Mouse (Mus musculus): ENCODE measurements around the gene Hmcn1. TPM values are rescaled to one million over a fixed set of nuclear protein-coding genes. Genes with fewer than 3 reads are reported as not detected.

The Hmcn1 gene
- total and polyA plus RNA-seq, 3 experiments = 11.9 to 23.5 (median 13.7) TPM

GRCm38 (mm10) chr1:150711438-150711837 lies 281.8 kb downstream of the Hmcn1 start:
- no peak overlapping the region for H3K9ac ChIP-seq (ENCODE audit: low read depth, low read length)
- WGBS = 41% methylated on average over 5 of the region's 5 CpGs
- no peak for TF ChIP-seq CTCF (IDR thresholded peaks at IDR 0.05)
- TF ChIP-seq EP300 (IDR thresholded peaks at IDR 0.05; ENCODE audit: insufficient read depth, low read depth, low read length) = no peak
- no peak for TF ChIP-seq POLR2A (IDR thresholded peaks at IDR 0.05; ENCODE audit: insufficient read depth, low read depth, low read length)

DNA sequence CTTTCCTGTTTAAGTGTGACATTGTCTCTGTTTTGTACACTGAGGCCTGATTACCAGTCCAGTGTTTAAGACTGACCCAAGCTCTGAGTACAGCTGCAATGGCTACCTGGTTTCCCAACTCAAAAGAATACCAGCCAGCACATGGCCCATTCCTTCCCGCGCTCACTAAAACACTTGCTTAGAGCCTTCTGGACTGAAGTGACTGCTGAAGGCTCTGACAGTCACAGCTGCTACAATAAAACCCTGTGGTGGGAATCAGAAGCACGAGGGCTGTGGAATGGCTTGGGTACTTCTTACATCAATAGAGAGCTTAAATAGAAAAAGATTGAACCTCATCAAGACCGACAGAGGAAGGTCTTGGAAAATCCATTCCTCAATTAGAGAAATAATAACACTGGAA lies 286.7 kb downstream of the Hmcn1 start:
- Histone ChIP-seq H3K9ac (ENCODE audit: low read depth, low read length) (no peak overlapping the region), H3K4me1 (ENCODE audit: control insufficient read depth, insufficient read depth, low read length) (no peaks in the 10 kb centered on the region), H3K27me3 (ENCODE audit: control insufficient read depth, insufficient read depth, low read length) (no peaks in the 10 kb centered on the region), H3K79me2 (replicated peaks; ENCODE audit: control insufficient read depth, insufficient read depth, low read length) (no peaks in the 10 kb centered on the region), H3K27ac (no peak overlapping the region), H3K4me3 (no peak overlapping the region), H3K36me3 (ENCODE audit: control insufficient read depth, insufficient read depth, low read length) (no peaks in the 10 kb centered on the region; the same call in 1 of the 2 replicates)
- WGBS = 90% methylated on average over 4 of the region's 4 CpGs
- TF ChIP-seq EP300 (IDR thresholded peaks at IDR 0.05; ENCODE audit: insufficient read depth, low read depth, low read length) (no peak), CTCF (IDR thresholded peaks at IDR 0.05) (no peak), POLR2A (IDR thresholded peaks at IDR 0.05; ENCODE audit: insufficient read depth, low read depth, low read length) (no peak)
- no peak for DNase-seq
- intact Hi-C loops (cut with DNase I) = no loop called here

More at GRCm38 (mm10) chr1:150711438-150711837, 281.8 kb downstream of the Hmcn1 start:
- H3K36me3 ChIP-seq (ENCODE audit: control insufficient read depth, insufficient read depth, low read length) = no peaks in the 10 kb centered on the region; the same call in 1 of the 2 replicates
- no peaks in the 10 kb centered on the region for H3K27me3 ChIP-seq (ENCODE audit: control insufficient read depth, insufficient read depth, low read length)
- no peak overlapping the region for H3K4me3 ChIP-seq
- no peak overlapping the region for H3K27ac ChIP-seq
- intact Hi-C loops (cut with DNase I) = no loop called here
- no peaks in the 10 kb centered on the region for H3K4me1 ChIP-seq (ENCODE audit: control insufficient read depth, insufficient read depth, low read length)
- peak in 1 of 2 experiments; percentile 10 for DNase-seq
- H3K79me2 ChIP-seq (replicated peaks; ENCODE audit: control insufficient read depth, insufficient read depth, low read length) = no peaks in the 10 kb centered on the region

DNA sequence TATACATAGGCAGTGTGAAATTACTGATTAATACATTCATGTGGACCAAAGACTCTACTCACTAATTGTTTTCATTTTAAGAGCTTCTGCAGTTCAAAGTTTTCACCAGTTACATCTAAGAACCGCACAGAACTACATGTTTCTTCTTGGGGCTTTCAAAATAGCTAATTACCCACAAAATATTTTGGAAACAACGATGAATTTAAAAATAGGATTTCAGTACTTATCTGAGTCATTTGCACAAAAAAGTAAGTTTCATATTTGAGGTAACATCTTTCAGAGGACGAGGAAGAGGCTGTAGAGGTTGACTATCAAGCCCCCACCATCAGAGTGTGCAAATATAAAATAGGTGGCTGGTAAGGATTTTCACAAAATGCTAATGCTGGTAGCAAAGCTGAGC lies 295.5 kb downstream of the Hmcn1 start:
- H3K36me3 ChIP-seq (ENCODE audit: control insufficient read depth, insufficient read depth, low read length) = no peaks in the 10 kb centered on the region
- WGBS = 90% methylated on average over 3 of the region's 3 CpGs
- H3K79me2 ChIP-seq (replicated peaks; ENCODE audit: control insufficient read depth, insufficient read depth, low read length) = no peaks in the 10 kb centered on the region
- no peak overlapping the region for H3K27ac ChIP-seq
- no peaks in the 10 kb centered on the region; the same call in 1 of the 2 replicates for H3K4me1 ChIP-seq (ENCODE audit: control insufficient read depth, insufficient read depth, low read length)
- no peak for DNase-seq
- TF ChIP-seq POLR2A (IDR thresholded peaks at IDR 0.05; ENCODE audit: insufficient read depth, low read depth, low read length) (no peak), EP300 (IDR thresholded peaks at IDR 0.05; ENCODE audit: insufficient read depth, low read depth, low read length) (no peak), CTCF (IDR thresholded peaks at IDR 0.05) (no peak)
- no peaks in the 10 kb centered on the region for H3K27me3 ChIP-seq (ENCODE audit: control insufficient read depth, insufficient read depth, low read length)
- intact Hi-C loops (cut with DNase I) = no loop called here
- H3K4me3 ChIP-seq = no peak overlapping the region
- no peak overlapping the region for H3K9ac ChIP-seq (ENCODE audit: low read depth, low read length)

- Histone ChIP-seq H3K79me2 (replicated peaks; ENCODE audit: control insufficient read depth, insufficient read depth, low read length) (no peaks in the 10 kb centered on the region), H3K4me1 (ENCODE audit: control insufficient read depth, insufficient read depth, low read length) (no peaks in the 10 kb centered on the region), H3K27ac (no peak overlapping the region), H3K27me3 (ENCODE audit: control insufficient read depth, insufficient read depth, low read length) (no peaks in the 10 kb centered on the region), H3K9ac (ENCODE audit: low read depth, low read length) (no peak overlapping the region), H3K36me3 (ENCODE audit: control insufficient read depth, insufficient read depth, low read length) (peaks cover 5% of the 10 kb centered on the region; the same call in 1 of the 2 replicates), H3K4me3 (no peak overlapping the region)
- intact Hi-C loops (cut with DNase I) = no loop called here
- 93% methylated on average over 6 of the region's 6 CpGs for WGBS
- no peak for TF ChIP-seq EP300 (IDR thresholded peaks at IDR 0.05; ENCODE audit: insufficient read depth, low read depth, low read length)
- TF ChIP-seq POLR2A (IDR thresholded peaks at IDR 0.05; ENCODE audit: insufficient read depth, low read depth, low read length) = no peak
- TF ChIP-seq CTCF (IDR thresholded peaks at IDR 0.05) = no peak
- no peak for DNase-seq
Measured at GRCm38 (mm10) chr1:150682044-150682443, 311.2 kb downstream of the Hmcn1 start.

- Histone ChIP-seq H3K79me2 (replicated peaks; ENCODE audit: control insufficient read depth, insufficient read depth, low read length) (no peaks in the 10 kb centered on the region), H3K27me3 (ENCODE audit: control insufficient read depth, insufficient read depth, low read length) (no peaks in the 10 kb centered on the region), H3K4me1 (ENCODE audit: control insufficient read depth, insufficient read depth, low read length) (no peaks in the 10 kb centered on the region), H3K4me3 (no peak overlapping the region), H3K36me3 (ENCODE audit: control insufficient read depth, insufficient read depth, low read length) (peaks cover 5% of the 10 kb centered on the region; the same call in 1 of the 2 replicates), H3K27ac (no peak overlapping the region), H3K9ac (ENCODE audit: low read depth, low read length) (no peak overlapping the region)
- intact Hi-C loops (cut with DNase I) = no loop called here
- 85% methylated on average over 3 of the region's 3 CpGs for WGBS
- TF ChIP-seq POLR2A (IDR thresholded peaks at IDR 0.05; ENCODE audit: insufficient read depth, low read depth, low read length) = no peak
- TF ChIP-seq CTCF (IDR thresholded peaks at IDR 0.05) = no peak
- TF ChIP-seq EP300 (IDR thresholded peaks at IDR 0.05; ENCODE audit: insufficient read depth, low read depth, low read length) = no peak
- DNase-seq = no peak
Measured at GRCm38 (mm10) chr1:150681433-150681832, 311.8 kb downstream of the Hmcn1 start.

DNA sequence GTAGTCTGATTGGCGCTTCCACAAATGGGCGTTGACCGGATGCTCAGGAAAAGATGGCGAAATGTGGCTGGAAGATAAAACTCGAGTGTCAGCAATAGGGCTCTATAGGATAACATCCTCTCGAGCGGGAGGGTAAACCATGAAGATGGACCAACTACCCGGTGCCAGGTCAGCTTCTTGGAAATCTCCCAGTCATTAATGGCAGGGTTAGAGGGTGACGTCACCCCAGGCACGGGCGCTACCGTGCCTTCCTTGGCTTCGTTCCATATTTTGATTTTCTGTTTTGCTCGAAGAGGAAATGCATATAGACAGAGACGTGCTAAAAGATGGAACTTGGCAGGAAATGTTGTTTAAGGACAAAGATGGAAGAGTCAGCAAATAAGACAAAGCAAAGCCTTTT lies 312.2 kb downstream of the Hmcn1 start:
- no peaks in the 10 kb centered on the region for H3K79me2 ChIP-seq (replicated peaks; ENCODE audit: control insufficient read depth, insufficient read depth, low read length)
- H3K36me3 ChIP-seq (ENCODE audit: control insufficient read depth, insufficient read depth, low read length) = peaks cover 5% of the 10 kb centered on the region; the same call in 1 of the 2 replicates
- WGBS = 58% methylated on average over 15 of the region's 15 CpGs
- no peaks in the 10 kb centered on the region for H3K27me3 ChIP-seq (ENCODE audit: control insufficient read depth, insufficient read depth, low read length)
- H3K4me3 ChIP-seq = no peak overlapping the region
- H3K4me1 ChIP-seq (ENCODE audit: control insufficient read depth, insufficient read depth, low read length) = no peaks in the 10 kb centered on the region
- no peak for DNase-seq
- TF ChIP-seq POLR2A (IDR thresholded peaks at IDR 0.05; ENCODE audit: insufficient read depth, low read depth, low read length) = no peak
- no peak for TF ChIP-seq CTCF (IDR thresholded peaks at IDR 0.05)
- TF ChIP-seq EP300 (IDR thresholded peaks at IDR 0.05; ENCODE audit: insufficient read depth, low read depth, low read length) = no peak
- intact Hi-C loops (cut with DNase I) = no loop called here
- H3K9ac ChIP-seq (ENCODE audit: low read depth, low read length) = no peak overlapping the region
- no peak overlapping the region for H3K27ac ChIP-seq

Measured in heart, adult 2 months (tissue).